Mouse (Mus musculus) kidney, adult 2 months (tissue): ENCODE measurements around the gene Glt8d2. TPM values are rescaled to one million over a fixed set of nuclear protein-coding genes. Genes with fewer than 3 reads are reported as not detected.

Experiments
- DNase-seq: peaks from one replicate; pipeline ENCODE4 v3.0.0; 2021
- H3K27ac ChIP-seq: fragments of 200-500 bp; 2 replicates; pipeline ENCODE4 v1.5.1; 2012; ENCODE audit warnings: low read depth, low read length, control low read depth, inconsistent platforms; ENCODE audit not compliant: insufficient read depth
- H3K27me3 ChIP-seq: fragments of 200-500 bp; replicated peaks from 2 replicates; pipeline ENCODE4 v1.6.1; 2012; ENCODE audit warnings: mild to moderate bottlenecking, moderate library complexity, low read length, inconsistent platforms; ENCODE audit not compliant: control insufficient read depth, insufficient read depth
- H3K36me3 ChIP-seq: fragments of 200-500 bp; 2 replicates; pipeline ENCODE4 v1.6.1; 2012; ENCODE audit warnings: mild to moderate bottlenecking, moderate library complexity, low read length, inconsistent platforms; ENCODE audit not compliant: control insufficient read depth, insufficient read depth
- H3K4me1 ChIP-seq: fragments of 200-500 bp; 2 replicates; pipeline ENCODE4 v1.6.1; 2011; ENCODE audit warnings: low read length; ENCODE audit not compliant: control insufficient read depth, insufficient read depth
- H3K4me3 ChIP-seq: fragments of 200-500 bp; 2 replicates; pipeline ENCODE4 v1.5.1; 2011; ENCODE audit warnings: mild to moderate bottlenecking, low read depth, low read length, control low read depth; ENCODE audit not compliant: insufficient read depth
- CTCF ChIP-seq: fragments of 200-500 bp; conservative IDR thresholded peaks from 2 replicates; pipeline ENCODE4 v1.5.1; 2011; ENCODE audit warnings: low read depth, mild to moderate bottlenecking, control low read depth, low read length, moderate library complexity, mixed read lengths; ENCODE audit not compliant: insufficient read depth, insufficient read length
- POLR2A ChIP-seq: fragments of 200-500 bp; IDR thresholded peaks from one replicate; pipeline ENCODE4 v1.6.1; 2011; ENCODE audit warnings: low read depth, low read length, control low read depth
- WGBS: fragments of 180-500 bp; shearing (Covaris S2); methylation state at CpG from one replicate; pipeline ENCODE4 v1.1.7; 2018; 5-methylcytosine and 5-hydroxymethylcytosine counted together
- polyA plus RNA-seq: library from polyadenylated mRNA; depleted of rRNA; stranded (reverse); fragments of >200 nt; gene quantifications from 2 replicates; pipeline ENCODE4 v1.2.3, GENCODE M21; 2012; rRNA removed

Gene Glt8d2
- polyA plus RNA-seq, result 0.94 and 2.4 TPM in 2 replicates

GRCm38 (mm10) chr10:82690494-82690893 is at the start of gene Glt8d2:
Glt8d2 (minus strand) TSS chr10:82690650.
- Histone ChIP-seq H3K27me3 (no peaks in the 10 kb centered on the region), H3K36me3 (no peaks in the 10 kb centered on the region), H3K4me3 (no peak within 1 kb of the TSS), H3K4me1 (no peaks in the 10 kb centered on the region), H3K27ac (no peak within 1 kb of the TSS)
- DNase-seq, result peak; percentile 24
- WGBS, result 3% methylated on average over 14 of the region's 14 CpGs
- no peak for TF ChIP-seq CTCF
- TF ChIP-seq POLR2A, result no peak

- Histone ChIP-seq H3K4me1 (0 out of 2 replicates have a peak, but pooled peaks cover 5% of the 10 kb centered on the region), H3K27me3 (no peaks in the 10 kb centered on the region), H3K27ac (peak overlapping the region; percentile 24; the same call in 1 of the 2 replicates), H3K4me3 (peak overlapping the region; percentile 86), H3K36me3 (no peaks in the 10 kb centered on the region)
- TF ChIP-seq CTCF, result no peak
- no peak for TF ChIP-seq POLR2A
- DNase-seq, result peak; percentile 29
- under 1% methylated on average over 59 of the region's 59 CpGs for WGBS
Measured at GRCm38 (mm10) chr10:82699296-82699941, 9.0 kb upstream of the Glt8d2 start.

- 0 out of 2 replicates have a peak, but pooled peaks cover 5% of the 10 kb centered on the region for H3K4me1 ChIP-seq
- peak; percentile 92 for DNase-seq
- TF ChIP-seq POLR2A, result peak; percentile 22
- no peak for TF ChIP-seq CTCF
- no peaks in the 10 kb centered on the region for H3K27me3 ChIP-seq
- H3K27ac ChIP-seq, result peak overlapping the region; percentile 24; the same call in 1 of the 2 replicates
- peak overlapping the region; percentile 86 for H3K4me3 ChIP-seq
- H3K36me3 ChIP-seq, result no peaks in the 10 kb centered on the region
- WGBS, result 2% methylated on average over 42 of the region's 42 CpGs
Measured at GRCm38 (mm10) chr10:82698712-82699261, 8.3 kb upstream of the Glt8d2 start.

GRCm38 (mm10) chr10:82697305-82697898 is 7.0 kb upstream of the Glt8d2 start:
- WGBS, result 79% methylated on average over 3 of the region's 3 CpGs
- DNase-seq, result peak; percentile 27
- Histone ChIP-seq H3K27me3 (no peaks in the 10 kb centered on the region), H3K36me3 (no peaks in the 10 kb centered on the region), H3K4me3 (no peak overlapping the region), H3K27ac (no peak overlapping the region), H3K4me1 (0 out of 2 replicates have a peak, but pooled peaks cover 5% of the 10 kb centered on the region)
- TF ChIP-seq POLR2A, result no peak
- no peak for TF ChIP-seq CTCF

- WGBS, result 56% methylated on average over 4 of the region's 4 CpGs
Measured at GRCm38 (mm10) chr10:82696453-82697079, 6.1 kb upstream of the Glt8d2 start.

GRCm38 (mm10) chr10:82695956-82696355 is 5.5 kb upstream of the Glt8d2 start, which contains the start of gene Hcfc2:
Hcfc2 (plus strand) TSS chr10:82696160.
- Histone ChIP-seq H3K27ac (no peak within 1 kb of the TSS), H3K27me3 (no peaks in the 10 kb centered on the region), H3K4me1 (0 out of 2 replicates have a peak, but pooled peaks cover 5% of the 10 kb centered on the region), H3K36me3 (no peaks in the 10 kb centered on the region), H3K4me3 (no peak within 1 kb of the TSS)
- DNase-seq, result no peak
- no peak for TF ChIP-seq POLR2A
- no peak for TF ChIP-seq CTCF
- 65% methylated on average over 5 of the region's 5 CpGs for WGBS

More at GRCm38 (mm10) chr10:82696453-82697079, 6.1 kb upstream of the Glt8d2 start:
- DNase-seq, result no peak
- 0 out of 2 replicates have a peak, but pooled peaks cover 5% of the 10 kb centered on the region for H3K4me1 ChIP-seq
- H3K27ac ChIP-seq, result no peak overlapping the region
- TF ChIP-seq POLR2A, result no peak
- TF ChIP-seq CTCF, result no peak
- H3K36me3 ChIP-seq, result no peaks in the 10 kb centered on the region
- no peak overlapping the region for H3K4me3 ChIP-seq
- H3K27me3 ChIP-seq, result no peaks in the 10 kb centered on the region
